15 mouse cellular contexts compared by ENCODE assay signal in the genomic region with DNA sequence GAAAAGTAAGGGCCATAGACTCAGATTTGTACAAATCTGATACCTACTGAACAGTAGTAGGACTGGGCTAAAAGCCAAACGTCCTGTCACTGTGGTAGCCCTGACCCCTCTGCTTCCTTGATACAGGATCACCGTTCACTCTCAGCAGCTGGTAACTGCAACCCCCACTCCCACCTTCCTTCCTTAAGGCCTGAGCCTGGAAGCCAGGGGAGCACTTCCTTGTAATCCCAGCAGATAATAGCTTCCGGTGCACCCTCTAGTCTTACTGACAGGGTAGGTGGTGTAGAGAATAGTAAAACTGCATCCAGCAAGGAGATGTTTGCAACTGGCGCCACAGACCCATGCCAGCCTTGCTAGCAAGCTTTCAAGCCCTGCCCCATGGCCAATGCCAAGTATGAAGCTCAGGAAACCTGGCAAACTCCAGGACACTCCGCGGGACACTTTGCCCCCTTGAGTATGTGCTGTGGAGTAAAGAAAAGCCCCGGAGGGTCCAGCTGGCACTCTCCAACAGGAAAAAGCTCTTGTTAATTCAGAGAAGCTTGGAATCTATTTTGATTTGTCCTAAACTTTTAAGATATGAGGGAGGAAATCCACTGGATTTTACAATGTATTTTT.
DNase-seq lines count a peak whose midpoint lies in the region; ATAC-seq and TF ChIP-seq lines count a peak whose summit lies in the region.
"Had no signal": no experiment of that assay in that cellular context is flagged by ENCODE, and none has a peak within 500 bp of the region (broad histone marks: within the 10 kb centered on the region; RNA-seq: fewer than 3 reads in every experiment).

No protein-coding gene starts in this region.

- peaks cover 31% of the 10 kb centered on the region for H3K4me1 ChIP-seq in intestine, embryonic 16.5 days (ENCODE audit: control insufficient read depth, insufficient read depth, low read length)
- H3K4me1 ChIP-seq in intestine, postnatal 0 days (replicated peaks; ENCODE audit: control insufficient read depth, insufficient read depth, low read length): peaks cover 8% of the 10 kb centered on the region; the same call in 1 of the 2 replicates
- peaks cover 28% of the 10 kb centered on the region for H3K4me1 ChIP-seq in liver, adult 2 months (ENCODE audit: control insufficient read depth, insufficient read depth, low read length)
- H3K4me1 ChIP-seq in forebrain, embryonic 16.5 days (replicated peaks; ENCODE audit: control insufficient read depth, insufficient read depth, low read length): no peaks in the 10 kb centered on the region

- no peaks in the 10 kb centered on the region for H3K27me3 ChIP-seq in intestine, embryonic 16.5 days (replicated peaks; ENCODE audit: control insufficient read depth, insufficient read depth, low read length)
- no peaks in the 10 kb centered on the region for H3K27me3 ChIP-seq in intestine, postnatal 0 days (replicated peaks; ENCODE audit: control insufficient read depth, insufficient read depth, low read length)
- no peaks in the 10 kb centered on the region for H3K27me3 ChIP-seq in liver, adult 2 months (ENCODE audit: control insufficient read depth, insufficient read depth, low read length)
- no peaks in the 10 kb centered on the region for H3K27me3 ChIP-seq in forebrain, embryonic 16.5 days (replicated peaks; ENCODE audit: control insufficient read depth, insufficient read depth, low read length)
- H3K27me3 ChIP-seq: liver, embryonic 13.5 days had no signal

- peak; percentile 44 to 70 for DNase-seq in cerebellum, postnatal 10 days
- no peak for DNase-seq in cerebellum, adult 9-10 months
- peak; percentile 49 for DNase-seq in liver, adult 2 months (ENCODE audit: extremely low read depth, low read depth, low spot score)
- no peak for DNase-seq in liver
- DNase-seq in kidney, postnatal 25 days: peak; percentile 34 to 53
- DNase-seq: cerebellum, postnatal 36 days; forebrain, postnatal 0 days; gastrocnemius, postnatal 10 days; layer of hippocampus, adult 9-11 months; liver, embryonic 13.5 days; lung, postnatal 36 days had no signal

- H3K4me3 ChIP-seq in intestine, embryonic 16.5 days (ENCODE audit: low read length): no peak overlapping the region
- no peak overlapping the region for H3K4me3 ChIP-seq in intestine, postnatal 0 days (ENCODE audit: low read depth, low read length)
- no peak overlapping the region for H3K4me3 ChIP-seq in liver, adult 2 months (ENCODE audit: insufficient read depth, low read depth, low read length)
- no peak overlapping the region for H3K4me3 ChIP-seq in forebrain, embryonic 16.5 days (replicated peaks; ENCODE audit: low read length)
- H3K4me3 ChIP-seq: liver, embryonic 13.5 days; midbrain, embryonic 12.5 days had no signal

- no peak for ATAC-seq in intestine, embryonic 16.5 days
- ATAC-seq in intestine, postnatal 0 days: no peak
- ATAC-seq in forebrain, embryonic 16.5 days: no peak
- ATAC-seq: forebrain, postnatal 0 days had no signal

- TF ChIP-seq POLR2A in liver, adult 2 months (IDR thresholded peaks at IDR 0.05; ENCODE audit: extremely low read depth, insufficient read depth, low read length): no peak

- TF ChIP-seq CTCF in intestine, postnatal 0 days (IDR thresholded peaks at IDR 0.05; ENCODE audit: low read depth): no peak
- no peak for TF ChIP-seq CTCF in liver, adult 2 months (IDR thresholded peaks at IDR 0.05; ENCODE audit: low read depth, low read length)

- H3K27ac ChIP-seq in intestine, embryonic 16.5 days (ENCODE audit: low read length): no peak overlapping the region
- no peak overlapping the region for H3K27ac ChIP-seq in intestine, postnatal 0 days (ENCODE audit: low read depth, low read length)
- H3K27ac ChIP-seq in liver, adult 2 months (replicated peaks; ENCODE audit: insufficient read depth, low read depth, low read length): peak overlapping the region; percentile 37
- no peak overlapping the region for H3K27ac ChIP-seq in forebrain, embryonic 16.5 days (ENCODE audit: low read length)
- H3K27ac ChIP-seq: liver, embryonic 13.5 days; midbrain, embryonic 12.5 days had no signal

- H3K79me2 ChIP-seq in liver, adult 2 months (ENCODE audit: control insufficient read depth, insufficient read depth, low read length): no peaks in the 10 kb centered on the region

- WGBS in intestine, embryonic 16.5 days: 54% methylated on average over 7 of the region's 7 CpGs
- WGBS in intestine, postnatal 0 days: 51% methylated on average over 7 of the region's 7 CpGs
- 37% methylated on average over 7 of the region's 7 CpGs for WGBS in liver, adult 2 months
- WGBS in forebrain, embryonic 16.5 days: 48% methylated on average over 7 of the region's 7 CpGs

- no peaks in the 10 kb centered on the region for H3K36me3 ChIP-seq in intestine, embryonic 16.5 days (ENCODE audit: control insufficient read depth, insufficient read depth, low read length)
- H3K36me3 ChIP-seq in intestine, postnatal 0 days (ENCODE audit: control insufficient read depth, insufficient read depth): no peaks in the 10 kb centered on the region
- no peaks in the 10 kb centered on the region for H3K36me3 ChIP-seq in liver, adult 2 months (ENCODE audit: control insufficient read depth, insufficient read depth, low read length)
- no peaks in the 10 kb centered on the region for H3K36me3 ChIP-seq in forebrain, embryonic 16.5 days (ENCODE audit: control insufficient read depth, insufficient read depth)
- H3K36me3 ChIP-seq: liver, embryonic 13.5 days; midbrain, embryonic 12.5 days had no signal

- H3K4me2 ChIP-seq in intestine, embryonic 16.5 days (ENCODE audit: low read depth, low read length): no peak overlapping the region
- no peak overlapping the region for H3K4me2 ChIP-seq in intestine, postnatal 0 days (replicated peaks; ENCODE audit: low read depth)
- H3K4me2 ChIP-seq in forebrain, embryonic 16.5 days (ENCODE audit: low read length): no peak overlapping the region
- H3K4me2 ChIP-seq: liver, embryonic 13.5 days; midbrain, embryonic 12.5 days had no signal

- 0 out of 2 replicates have a peak overlapping the region, but pooled peaks have one; percentile 5 for H3K9ac ChIP-seq in intestine, embryonic 16.5 days (ENCODE audit: low read depth, low read length)
- H3K9ac ChIP-seq in intestine, postnatal 0 days (ENCODE audit: low read depth, low read length): no peak overlapping the region
- no peak overlapping the region for H3K9ac ChIP-seq in liver, adult 2 months (ENCODE audit: low read depth, low read length)
- no peak overlapping the region for H3K9ac ChIP-seq in forebrain, embryonic 16.5 days (replicated peaks; ENCODE audit: low read depth, low read length)
- H3K9ac ChIP-seq: forebrain, postnatal 0 days; liver, embryonic 13.5 days; midbrain, embryonic 12.5 days had no signal

- H3K9me3 ChIP-seq in intestine, embryonic 16.5 days (ENCODE audit: control insufficient read depth, low read length): no peaks in the 10 kb centered on the region
- H3K9me3 ChIP-seq in intestine, postnatal 0 days (ENCODE audit: control insufficient read depth): no peaks in the 10 kb centered on the region
- no peaks in the 10 kb centered on the region for H3K9me3 ChIP-seq in forebrain, embryonic 16.5 days (ENCODE audit: control insufficient read depth, low read length)
- H3K9me3 ChIP-seq: liver, embryonic 13.5 days; midbrain, embryonic 12.5 days had no signal

Comparison
In these comparisons a context has a peak if more than half of its experiments do, and no peak if none do; other contexts are left out.
1. DNase-seq: peak in cerebellum, postnatal 10 days (2 of 2), liver, adult 2 months (single experiment) and kidney, postnatal 25 days (2 of 2); none in cerebellum, adult 9-10 months (single experiment) and liver (single experiment).